Mouse (Mus musculus) forebrain, embryonic 15.5 days (tissue): ENCODE data around the gene Npepps. TPM values are rescaled to one million over a fixed set of nuclear protein-coding genes. Genes with fewer than 3 reads are reported as not detected.
"Not testable (repeated sequence)": the region's sequence is repeated elsewhere in the genome, so short reads cannot be mapped to it uniquely, and the experiment has no call there.

Source experiments
- ATAC-seq: fragments of 200-750 bp; cut with Nextera tagmentation; replicated peaks from 2 replicates; pipeline ENCODE4 v1.8.0; 2017; ENCODE audit warnings: mild to moderate bottlenecking, moderate TSS enrichment, moderate library complexity
- H3K27ac ChIP-seq: fragments of 300-500 bp; sonication (generic); replicated peaks from 2 replicates; pipeline ENCODE4 v1.5.1; 2015; ENCODE audit warnings: mild to moderate bottlenecking, inconsistent platforms
- H3K27me3 ChIP-seq: fragments of 300-500 bp; sonication (generic); 2 replicates; pipeline ENCODE4 v1.6.1; 2015; ENCODE audit warnings: inconsistent platforms
- H3K36me3 ChIP-seq: fragments of 300-500 bp; sonication (generic); 2 replicates; pipeline ENCODE4 v1.6.1; 2015; ENCODE audit warnings: mild to moderate bottlenecking, inconsistent platforms
- H3K4me1 ChIP-seq: fragments of 300-500 bp; sonication (generic); 2 replicates; pipeline ENCODE4 v1.6.1; 2015; ENCODE audit warnings: inconsistent platforms
- H3K4me2 ChIP-seq: fragments of 300-500 bp; sonication (generic); replicated peaks from 2 replicates; pipeline ENCODE4 v1.6.1; 2015; ENCODE audit warnings: mild to moderate bottlenecking, inconsistent platforms
- H3K4me3 ChIP-seq: fragments of 300-500 bp; sonication (generic); 2 replicates; pipeline ENCODE4 v1.5.1; 2015; ENCODE audit warnings: mild to moderate bottlenecking, inconsistent platforms
- H3K9ac ChIP-seq: fragments of 300-500 bp; sonication (generic); replicated peaks from 2 replicates; pipeline ENCODE4 v1.6.1; 2015; ENCODE audit warnings: mild to moderate bottlenecking, inconsistent platforms
- H3K9me3 ChIP-seq: fragments of 300-500 bp; sonication (generic); 2 replicates; pipeline ENCODE4 v1.6.1; 2016; ENCODE audit warnings: inconsistent platforms
- whole genome bisulfite sequencing: fragments of 180-500 bp; shearing (Covaris S2); methylation state at CpG from one replicate; pipeline ENCODE4 v1.1.7; 2015; ENCODE audit warnings: mixed read lengths; 5-methylcytosine and 5-hydroxymethylcytosine counted together
- polyA plus RNA-seq: library from polyadenylated mRNA; unstranded; fragments of >200 nt; fragmentation: Nextera tagmentation; extraction: Ambion mirVana; gene quantifications from 2 replicates; pipeline ENCODE4 v1.2.1, GENCODE M21; 2015

Gene Npepps
- polyA plus RNA-seq, 1 experiment from 2014 or later: 151 TPM

DNA sequence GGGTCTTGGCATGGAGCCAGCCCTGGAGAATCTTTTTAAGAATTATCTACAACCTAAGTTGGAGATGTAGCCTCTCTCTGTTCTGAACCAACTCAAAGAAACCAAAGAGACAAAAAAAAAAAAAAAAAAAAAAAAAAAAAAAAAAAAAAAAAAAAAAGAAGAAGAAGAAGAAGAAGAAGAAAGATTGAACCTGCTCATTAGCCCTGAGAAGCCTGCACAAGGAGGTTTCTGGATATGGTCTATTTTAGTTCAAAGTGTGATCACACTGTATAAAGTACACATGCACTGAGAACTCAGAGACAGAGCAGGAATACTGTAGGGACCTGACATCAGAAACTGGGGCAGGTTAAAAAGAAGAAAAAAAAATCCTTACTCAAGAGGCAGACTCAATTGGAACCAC is 7.2 kb upstream of the Npepps start:
- no peaks in the 10 kb centered on the region for H3K4me1 ChIP-seq
- no peak overlapping the region for H3K9ac ChIP-seq
- H3K36me3 ChIP-seq: no peaks in the 10 kb centered on the region
- no peak for ATAC-seq
- no peak overlapping the region for H3K27ac ChIP-seq
- no peak overlapping the region for H3K4me3 ChIP-seq
- no peaks in the 10 kb centered on the region for H3K27me3 ChIP-seq
- H3K4me2 ChIP-seq: no peak overlapping the region
- no peaks in the 10 kb centered on the region for H3K9me3 ChIP-seq

GRCm38 (mm10) chr11:97286973-97287372 is 6.5 kb upstream of the Npepps start:
- 48% methylated on average over 6 of the region's 6 CpGs for WGBS
- no peak overlapping the region for H3K9ac ChIP-seq

GRCm38 (mm10) chr11:97285852-97286775 is 5.7 kb upstream of the Npepps start:
- no peak overlapping the region for H3K27ac ChIP-seq
- H3K36me3 ChIP-seq: no peaks in the 10 kb centered on the region
- H3K4me3 ChIP-seq: no peak overlapping the region
- H3K4me1 ChIP-seq: peaks cover under 1% of the 10 kb centered on the region; the same call in 1 of the 2 replicates
- H3K9me3 ChIP-seq: no peaks in the 10 kb centered on the region
- no peak overlapping the region for H3K4me2 ChIP-seq
- no peak for ATAC-seq
- no peaks in the 10 kb centered on the region for H3K27me3 ChIP-seq
- no peak overlapping the region for H3K9ac ChIP-seq
- WGBS: 79% methylated on average over 9 of the region's 9 CpGs

More at GRCm38 (mm10) chr11:97286973-97287372, 6.5 kb upstream of the Npepps start:
- no peak overlapping the region for H3K4me3 ChIP-seq
- H3K27ac ChIP-seq: no peak overlapping the region
- no peak overlapping the region for H3K4me2 ChIP-seq
- no peaks in the 10 kb centered on the region for H3K9me3 ChIP-seq
- no peak for ATAC-seq
- no peaks in the 10 kb centered on the region for H3K4me1 ChIP-seq
- H3K27me3 ChIP-seq: no peaks in the 10 kb centered on the region
- no peaks in the 10 kb centered on the region for H3K36me3 ChIP-seq

DNA sequence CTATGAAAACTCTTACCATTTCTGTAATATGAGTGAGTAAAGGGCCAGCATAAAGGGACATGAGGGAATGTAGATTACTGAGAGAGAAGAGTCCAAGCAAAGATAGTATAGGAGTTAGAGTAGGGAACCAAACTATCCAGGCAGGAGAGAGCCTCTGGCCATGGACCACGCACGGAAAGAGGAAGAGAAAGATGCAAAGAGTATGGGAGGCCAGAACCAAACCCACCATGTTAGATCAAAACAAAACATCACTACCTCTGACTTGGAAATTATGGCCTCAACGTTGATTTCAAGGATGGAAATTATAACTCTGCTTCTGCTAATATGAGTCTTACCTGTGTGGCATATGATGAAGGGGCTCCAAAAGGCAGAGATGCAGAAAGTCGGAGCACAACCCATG is 4.4 kb upstream of the Npepps start:
- peaks cover 5% of the 10 kb centered on the region; the same call in 1 of the 2 replicates for H3K4me1 ChIP-seq
- H3K27ac ChIP-seq: no peak overlapping the region
- H3K36me3 ChIP-seq: no peaks in the 10 kb centered on the region
- H3K9me3 ChIP-seq: no peaks in the 10 kb centered on the region
- no peak for ATAC-seq
- H3K27me3 ChIP-seq: no peaks in the 10 kb centered on the region
- H3K9ac ChIP-seq: no peak overlapping the region
- no peak overlapping the region for H3K4me3 ChIP-seq
- WGBS: 74% methylated on average over 4 of the region's 4 CpGs
- H3K4me2 ChIP-seq: no peak overlapping the region

DNA sequence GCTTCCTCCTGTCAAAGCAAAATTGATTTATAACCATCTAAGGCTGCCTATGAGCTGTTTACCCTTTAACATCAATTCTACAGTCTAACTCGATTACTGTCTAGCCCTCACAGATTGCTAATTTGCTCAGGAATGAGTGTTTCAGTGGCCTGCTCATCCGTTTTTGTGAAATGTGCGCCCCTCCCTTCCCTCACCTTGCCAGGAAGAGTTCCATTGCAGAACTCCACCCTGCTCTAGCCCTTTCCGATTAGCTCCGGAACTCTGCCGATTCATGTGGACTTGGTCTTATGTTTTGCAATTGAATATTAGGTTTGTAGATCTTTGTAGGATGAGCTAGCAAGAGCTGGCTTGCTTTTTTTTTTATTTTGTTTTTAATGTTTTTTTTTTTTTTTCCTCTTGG is 1.7 kb upstream of the Npepps start:
- H3K4me1 ChIP-seq: peaks cover 22% of the 10 kb centered on the region
- H3K27me3 ChIP-seq: no peaks in the 10 kb centered on the region
- H3K9ac ChIP-seq: no peak overlapping the region
- H3K36me3 ChIP-seq: no peaks in the 10 kb centered on the region
- H3K9me3 ChIP-seq: no peaks in the 10 kb centered on the region
- H3K4me2 ChIP-seq: no peak overlapping the region
- ATAC-seq: no peak
- 89% methylated on average over 6 of the region's 6 CpGs for WGBS
- no peak overlapping the region for H3K4me3 ChIP-seq
- H3K27ac ChIP-seq: no peak overlapping the region

DNA sequence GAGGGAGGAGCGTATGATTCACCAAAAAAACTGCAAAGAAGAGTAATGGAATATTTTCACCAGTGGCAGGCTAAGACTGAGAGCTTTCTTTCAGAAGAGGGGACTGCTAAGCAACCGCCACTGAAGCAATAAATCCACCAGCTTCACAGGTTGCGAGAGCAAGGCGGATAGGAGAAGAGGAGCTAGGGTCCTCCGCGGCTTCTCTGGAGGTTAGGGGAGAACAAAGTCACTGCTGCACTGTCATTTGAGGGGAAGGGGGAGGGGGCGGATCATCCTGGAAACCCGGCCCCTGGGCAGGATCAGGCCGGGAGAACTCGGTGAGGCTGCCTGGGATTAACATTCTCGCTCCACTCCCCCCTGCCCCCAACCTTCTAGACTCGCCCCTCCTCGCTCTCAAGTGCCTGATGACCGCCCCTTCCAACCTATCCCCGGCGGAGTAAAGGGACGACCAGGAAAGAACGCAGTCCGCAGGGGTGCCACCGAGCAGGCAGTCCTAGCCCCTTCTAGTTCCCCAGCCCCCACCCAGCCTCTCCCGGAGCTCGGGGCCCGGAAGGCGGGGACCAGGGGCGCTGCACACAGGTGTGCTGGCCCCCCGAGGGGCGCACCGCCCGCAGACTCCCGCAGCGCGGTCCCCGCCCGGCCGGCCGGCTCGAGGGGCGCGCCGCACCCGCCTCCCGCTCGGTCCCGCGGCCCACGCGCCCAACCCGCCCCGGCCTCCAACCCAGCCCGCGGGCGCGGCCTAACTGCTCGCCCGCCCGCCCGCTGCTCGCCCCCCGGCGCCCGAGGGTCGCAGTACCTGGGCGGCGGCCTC is 828 bp downstream of the Npepps start:
- Histone ChIP-seq H3K9ac (peak overlapping the region; percentile 99), H3K4me3 (peak overlapping the region; percentile 95), H3K36me3 (no peaks in the 10 kb centered on the region), H3K4me2 (peak overlapping the region; percentile 52), H3K27ac (peak overlapping the region; percentile 98), H3K4me1 (peaks cover 30% of the 10 kb centered on the region), H3K27me3 (no peaks in the 10 kb centered on the region), H3K9me3 (no peaks in the 10 kb centered on the region)
- under 1% methylated on average over 56 of the region's 64 CpGs for WGBS
- peak; percentile 82 for ATAC-seq

- WGBS: 20% methylated on average over 11 of the region's 11 CpGs
- peak overlapping the region; percentile 99 for H3K9ac ChIP-seq
- peak; percentile 19; the same call in 1 of the 2 replicates for ATAC-seq
- peak overlapping the region; percentile 98 for H3K27ac ChIP-seq
- H3K9me3 ChIP-seq: no peaks in the 10 kb centered on the region
- no peaks in the 10 kb centered on the region for H3K27me3 ChIP-seq
- peaks cover 30% of the 10 kb centered on the region for H3K4me1 ChIP-seq
- peak overlapping the region; percentile 52 for H3K4me2 ChIP-seq
- no peaks in the 10 kb centered on the region for H3K36me3 ChIP-seq
- peak overlapping the region; percentile 95 for H3K4me3 ChIP-seq
Observed at GRCm38 (mm10) chr11:97279040-97279404, 1.4 kb downstream of the Npepps start.

DNA sequence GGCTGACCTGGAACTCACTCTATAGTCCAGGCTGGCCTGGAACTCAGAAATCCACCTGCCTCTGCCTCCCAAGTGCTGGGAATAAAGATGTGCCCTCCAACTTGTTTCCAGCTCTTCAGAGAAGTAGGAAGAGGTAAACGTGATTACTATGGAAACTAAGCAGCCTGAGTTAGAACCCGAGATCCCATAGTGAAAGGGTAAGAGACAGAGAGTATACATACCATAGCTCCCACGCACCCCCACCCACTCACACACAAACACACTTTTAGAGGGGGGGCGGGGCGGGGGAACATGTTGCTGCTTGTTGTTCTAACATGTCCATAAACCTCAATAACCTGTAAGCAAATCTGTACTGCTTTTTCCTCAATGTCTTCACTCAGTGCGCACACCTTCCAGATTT is 2.0 kb downstream of the Npepps start:
- H3K9me3 ChIP-seq: no peaks in the 10 kb centered on the region
- peaks cover 30% of the 10 kb centered on the region for H3K4me1 ChIP-seq

DNA sequence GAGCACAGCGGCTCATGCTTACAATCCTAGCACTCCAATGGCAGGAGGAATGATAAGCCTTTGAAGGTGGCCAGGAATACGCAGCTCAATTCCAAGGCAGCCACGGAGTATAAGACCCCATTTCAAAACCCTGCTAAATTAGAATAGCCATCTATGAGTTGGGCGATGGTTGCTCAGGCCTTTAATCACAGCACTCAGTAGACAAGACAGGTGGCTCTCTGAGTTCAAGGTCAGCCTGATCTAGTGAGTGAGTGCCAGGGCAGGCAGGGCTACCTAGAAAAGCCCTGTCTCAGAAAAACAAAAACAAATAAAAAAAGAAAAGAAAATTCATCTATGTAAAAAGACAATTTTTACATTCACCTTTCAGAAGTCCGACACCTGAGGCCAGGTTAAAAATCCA is 3.3 kb downstream of the Npepps start:
- peaks cover 30% of the 10 kb centered on the region for H3K4me1 ChIP-seq
- H3K36me3 ChIP-seq: no peaks in the 10 kb centered on the region
- H3K27ac ChIP-seq: no peak overlapping the region
- no peak for ATAC-seq
- H3K4me3 ChIP-seq: no peak overlapping the region
- 93% methylated on average over 5 of the region's 5 CpGs for WGBS
- H3K27me3 ChIP-seq: no peaks in the 10 kb centered on the region
- H3K4me2 ChIP-seq: no peak overlapping the region
- H3K9ac ChIP-seq: no peak overlapping the region
- H3K9me3 ChIP-seq: no peaks in the 10 kb centered on the region

More for the DNA sequence above, 2.0 kb downstream of the Npepps start:
- 0 out of 2 replicates have a peak overlapping the region, but pooled peaks have one; percentile 99 for H3K9ac ChIP-seq
- peak overlapping the region; percentile 98; the same call in 1 of the 2 replicates for H3K27ac ChIP-seq
- H3K27me3 ChIP-seq: no peaks in the 10 kb centered on the region
- 73% methylated on average over 6 of the region's 6 CpGs for WGBS
- H3K36me3 ChIP-seq: no peaks in the 10 kb centered on the region
- peak overlapping the region; percentile 95 for H3K4me3 ChIP-seq
- ATAC-seq: no peak
- H3K4me2 ChIP-seq: peak overlapping the region; percentile 52

GRCm38 (mm10) chr11:97276019-97276418 is 4.4 kb downstream of the Npepps start:
- no peaks in the 10 kb centered on the region for H3K36me3 ChIP-seq
- no peak overlapping the region for H3K4me3 ChIP-seq
- ATAC-seq: no peak
- peaks cover 29% of the 10 kb centered on the region for H3K4me1 ChIP-seq
- WGBS: 57% methylated on average over 1 of the region's 1 CpGs
- H3K4me2 ChIP-seq: no peak overlapping the region
- H3K9me3 ChIP-seq: no peaks in the 10 kb centered on the region
- no peak overlapping the region for H3K9ac ChIP-seq
- H3K27me3 ChIP-seq: no peaks in the 10 kb centered on the region
- no peak overlapping the region for H3K27ac ChIP-seq

GRCm38 (mm10) chr11:97275349-97275748 is 5.1 kb downstream of the Npepps start:
- no peak overlapping the region for H3K27ac ChIP-seq
- H3K27me3 ChIP-seq: no peaks in the 10 kb centered on the region
- no peaks in the 10 kb centered on the region for H3K9me3 ChIP-seq
- no peaks in the 10 kb centered on the region for H3K36me3 ChIP-seq
- H3K4me2 ChIP-seq: no peak overlapping the region
- WGBS: 89% methylated on average over 2 of the region's 2 CpGs
- no peak for ATAC-seq
- peaks cover 25% of the 10 kb centered on the region for H3K4me1 ChIP-seq
- no peak overlapping the region for H3K9ac ChIP-seq
- no peak overlapping the region for H3K4me3 ChIP-seq

DNA sequence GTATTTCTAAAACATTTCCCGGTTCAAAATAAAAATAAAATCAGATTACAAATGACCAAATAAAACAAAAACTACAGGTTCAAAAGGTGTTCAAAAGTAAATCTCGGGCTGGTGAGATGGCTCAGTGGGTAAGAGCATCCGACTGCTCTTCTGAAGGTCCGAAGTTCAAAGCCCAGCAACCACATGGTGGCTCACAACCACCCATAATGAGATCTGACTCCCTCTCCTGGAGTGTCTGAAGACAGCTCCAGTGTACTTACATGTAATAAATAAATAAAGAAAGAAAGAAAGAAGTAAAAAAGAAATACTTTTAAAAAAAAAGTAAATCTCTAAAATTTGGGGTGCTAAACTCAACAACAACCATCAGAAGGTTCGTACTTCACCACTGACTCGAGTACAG is 5.5 kb downstream of the Npepps start:
- WGBS: 97% methylated on average over 6 of the region's 6 CpGs
- not testable (repeated sequence) for H3K27me3 ChIP-seq, H3K9me3 ChIP-seq, H3K4me3 ChIP-seq, H3K4me2 ChIP-seq, ATAC-seq, H3K27ac ChIP-seq, H3K9ac ChIP-seq, H3K36me3 ChIP-seq
- peaks cover 25% of the 10 kb centered on the region for H3K4me1 ChIP-seq
